Mouse (Mus musculus) kidney, embryonic 14.5 days (tissue): ENCODE measurements around the gene Smim24. TPM values are rescaled to one million over a fixed set of nuclear protein-coding genes. Genes with fewer than 3 reads are reported as not detected.
A peak's percentile ranks its signal among the peaks of the same experiment; 100 is the strongest.

Experiments
- ATAC-seq: fragments of 200-750 bp; cut with Nextera tagmentation; 2 replicates; pipeline ENCODE4 v1.8.0; 2017; ENCODE audit warnings: moderate number of reproducible peaks, mild to moderate bottlenecking, moderate TSS enrichment, moderate library complexity; ENCODE audit not compliant: low FRiP score, low TSS enrichment
- H3K27ac ChIP-seq: fragments of 300-500 bp; sonication (generic); 2 replicates; pipeline ENCODE4 v1.5.1; 2014; ENCODE audit warnings: low read depth, mild to moderate bottlenecking, low read length, moderate library complexity, mixed read lengths
- H3K27me3 ChIP-seq: fragments of 300-500 bp; sonication (generic); 2 replicates; pipeline ENCODE4 v1.6.1; 2014; ENCODE audit warnings: mild to moderate bottlenecking, low read length; ENCODE audit not compliant: control insufficient read depth, insufficient read depth
- H3K36me3 ChIP-seq: fragments of 300-500 bp; sonication (generic); 2 replicates; pipeline ENCODE4 v1.6.1; 2014; ENCODE audit warnings: low read length, mixed read lengths; ENCODE audit not compliant: control insufficient read depth, insufficient read depth
- H3K4me1 ChIP-seq: fragments of 300-500 bp; sonication (generic); 2 replicates; pipeline ENCODE4 v1.6.1; 2014; ENCODE audit warnings: low read length, mixed read lengths; ENCODE audit not compliant: control insufficient read depth, insufficient read depth
- H3K4me2 ChIP-seq: fragments of 300-500 bp; sonication (generic); replicated peaks from 2 replicates; pipeline ENCODE4 v1.6.1; 2014; ENCODE audit warnings: low read depth, mild to moderate bottlenecking, low read length
- H3K4me3 ChIP-seq: fragments of 300-500 bp; sonication (generic); 2 replicates; pipeline ENCODE4 v1.5.1; 2014; ENCODE audit warnings: mild to moderate bottlenecking, low read length
- H3K9ac ChIP-seq: fragments of 300-500 bp; sonication (generic); 2 replicates; pipeline ENCODE4 v1.6.1; 2014; ENCODE audit warnings: low read depth, mild to moderate bottlenecking, low read length, moderate library complexity
- H3K9me3 ChIP-seq: fragments of 300-500 bp; sonication (generic); 2 replicates; pipeline ENCODE4 v1.6.1; 2016; ENCODE audit warnings: low read length; ENCODE audit not compliant: control insufficient read depth
- WGBS: fragments of 180-500 bp; shearing (Covaris S2); extraction: QIAGEN DNeasy Blood & Tissue Kit; methylation state at CpG from one replicate; pipeline ENCODE4 v1.1.7; 2014; 5-methylcytosine and 5-hydroxymethylcytosine counted together
- polyA plus RNA-seq: library from polyadenylated mRNA; unstranded; fragments of >200 nt; fragmentation: Nextera tagmentation; extraction: Ambion mirVana; gene quantifications from 2 replicates; pipeline ENCODE4 v1.2.1, GENCODE M21; 2014

Gene Smim24
- polyA plus RNA-seq, 1 experiment from 2014 or later = 16.4 TPM

- Histone ChIP-seq H3K9me3 (no peaks in the 10 kb centered on the region), H3K4me1 (peaks cover 14% of the 10 kb centered on the region), H3K27me3 (no peaks in the 10 kb centered on the region), H3K36me3 (peaks cover 30% of the 10 kb centered on the region), H3K9ac (no peak overlapping the region), H3K4me2 (peak overlapping the region; percentile 69), H3K27ac (no peak overlapping the region), H3K4me3 (peak overlapping the region; percentile 98; the same call in 1 of the 2 replicates)
- 83% methylated on average over 22 of the region's 22 CpGs for WGBS
- no peak for ATAC-seq
These were observed 7.1 kb upstream of the Smim24 start for GRCm38 (mm10) chr10:81385603-81386306.

- 95% methylated on average over 20 of the region's 20 CpGs for WGBS
- no peak for ATAC-seq
These were observed 5.1 kb upstream of the Smim24 start for GRCm38 (mm10) chr10:81387716-81388115.

GRCm38 (mm10) chr10:81388505-81389055 is 4.3 kb upstream of the Smim24 start, which contains the start of gene Gm48552:
Gene Gm48552, plus strand, starts transcription at chr10:81389005.
- no peaks in the 10 kb centered on the region for H3K27me3 ChIP-seq
- WGBS = 76% methylated on average over 5 of the region's 5 CpGs
- no peaks in the 10 kb centered on the region for H3K9me3 ChIP-seq
- H3K4me3 ChIP-seq = no peak within 1 kb of the TSS
- H3K36me3 ChIP-seq = peaks cover 32% of the 10 kb centered on the region
- peaks cover 24% of the 10 kb centered on the region for H3K4me1 ChIP-seq
- ATAC-seq = no peak
- H3K27ac ChIP-seq = no peak within 1 kb of the TSS
- H3K9ac ChIP-seq = no peak within 1 kb of the TSS
- H3K4me2 ChIP-seq = no peak within 1 kb of the TSS

More at GRCm38 (mm10) chr10:81387716-81388115, 5.1 kb upstream of the Smim24 start:
- no peak overlapping the region for H3K4me3 ChIP-seq
- no peak overlapping the region for H3K4me2 ChIP-seq
- no peaks in the 10 kb centered on the region for H3K27me3 ChIP-seq
- no peak overlapping the region for H3K27ac ChIP-seq
- no peak overlapping the region for H3K9ac ChIP-seq
- H3K4me1 ChIP-seq = peaks cover 15% of the 10 kb centered on the region
- H3K9me3 ChIP-seq = no peaks in the 10 kb centered on the region
- H3K36me3 ChIP-seq = peaks cover 32% of the 10 kb centered on the region

DNA sequence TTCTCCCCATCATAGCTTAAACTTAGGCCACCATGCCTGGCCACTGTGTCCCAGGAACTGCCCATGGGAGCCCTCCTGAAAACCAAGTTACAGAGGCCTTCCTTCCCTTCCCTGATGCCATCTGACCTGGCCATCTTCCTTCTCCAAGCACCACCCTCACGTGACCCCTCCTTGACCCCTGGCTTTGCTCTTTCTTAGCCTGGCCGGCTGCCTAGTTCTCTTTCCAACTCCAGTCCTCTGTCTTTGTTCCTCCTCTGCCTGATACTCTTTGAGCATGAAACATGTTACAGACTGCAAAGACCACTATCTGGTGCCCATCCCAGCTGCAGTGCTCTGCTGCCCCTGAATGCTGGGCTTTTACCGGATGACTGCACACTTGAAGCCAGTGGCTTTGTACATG is 3.5 kb upstream of the Smim24 start:
- 46% methylated on average over 3 of the region's 3 CpGs for WGBS
- no peak overlapping the region for H3K9ac ChIP-seq
- H3K36me3 ChIP-seq = peaks cover 32% of the 10 kb centered on the region
- ATAC-seq = no peak
- H3K9me3 ChIP-seq = no peaks in the 10 kb centered on the region
- no peak overlapping the region for H3K4me3 ChIP-seq
- H3K4me1 ChIP-seq = peaks cover 27% of the 10 kb centered on the region
- H3K27me3 ChIP-seq = no peaks in the 10 kb centered on the region
- H3K4me2 ChIP-seq = no peak overlapping the region
- no peak overlapping the region for H3K27ac ChIP-seq

- no peak overlapping the region for H3K4me2 ChIP-seq
- no peak overlapping the region for H3K4me3 ChIP-seq
- H3K27me3 ChIP-seq = no peaks in the 10 kb centered on the region
- no peaks in the 10 kb centered on the region for H3K9me3 ChIP-seq
- H3K36me3 ChIP-seq = peaks cover 32% of the 10 kb centered on the region
- H3K9ac ChIP-seq = no peak overlapping the region
- no peak overlapping the region for H3K27ac ChIP-seq
- peak; percentile 43; the same call in 1 of the 2 replicates for ATAC-seq
- WGBS = 62% methylated on average over 23 of the region's 23 CpGs
- H3K4me1 ChIP-seq = peaks cover 26% of the 10 kb centered on the region
These were observed 2.8 kb upstream of the Smim24 start for GRCm38 (mm10) chr10:81389801-81390677.

GRCm38 (mm10) chr10:81390678-81390965 is 2.2 kb upstream of the Smim24 start:
- 93% methylated on average over 13 of the region's 13 CpGs for WGBS

GRCm38 (mm10) chr10:81392270-81392669 is 581 bp upstream of the Smim24 start:
- WGBS = 84% methylated on average over 6 of the region's 6 CpGs
- Histone ChIP-seq H3K27ac (no peak overlapping the region), H3K4me2 (no peak overlapping the region), H3K27me3 (no peaks in the 10 kb centered on the region), H3K36me3 (peaks cover 21% of the 10 kb centered on the region), H3K9me3 (no peaks in the 10 kb centered on the region), H3K4me3 (no peak overlapping the region), H3K9ac (no peak overlapping the region), H3K4me1 (peaks cover 17% of the 10 kb centered on the region)
- ATAC-seq = no peak

More at GRCm38 (mm10) chr10:81390678-81390965, 2.2 kb upstream of the Smim24 start:
- Histone ChIP-seq H3K27me3 (no peaks in the 10 kb centered on the region), H3K4me3 (no peak overlapping the region), H3K4me1 (peaks cover 20% of the 10 kb centered on the region), H3K4me2 (no peak overlapping the region), H3K9ac (no peak overlapping the region), H3K36me3 (peaks cover 32% of the 10 kb centered on the region), H3K27ac (no peak overlapping the region), H3K9me3 (no peaks in the 10 kb centered on the region)
- no peak for ATAC-seq

- Histone ChIP-seq H3K27me3 (no peaks in the 10 kb centered on the region), H3K9me3 (no peaks in the 10 kb centered on the region), H3K4me2 (peak overlapping the region; percentile 51), H3K36me3 (peaks cover 20% of the 10 kb centered on the region; the same call in 1 of the 2 replicates), H3K27ac (peak overlapping the region; percentile 63; the same call in 1 of the 2 replicates), H3K4me3 (peak overlapping the region; percentile 26; the same call in 1 of the 2 replicates), H3K9ac (peak overlapping the region; percentile 45; the same call in 1 of the 2 replicates), H3K4me1 (peaks cover 17% of the 10 kb centered on the region)
- ATAC-seq = 0 out of 2 replicates have a peak, but pooled peaks have one; percentile 4
- 4% methylated on average over 19 of the region's 19 CpGs for WGBS
These were observed 709 bp downstream of the Smim24 start for GRCm38 (mm10) chr10:81393456-81394063.
